ENCODE assay signal across 8 mouse cellular contexts in the genomic region with DNA sequence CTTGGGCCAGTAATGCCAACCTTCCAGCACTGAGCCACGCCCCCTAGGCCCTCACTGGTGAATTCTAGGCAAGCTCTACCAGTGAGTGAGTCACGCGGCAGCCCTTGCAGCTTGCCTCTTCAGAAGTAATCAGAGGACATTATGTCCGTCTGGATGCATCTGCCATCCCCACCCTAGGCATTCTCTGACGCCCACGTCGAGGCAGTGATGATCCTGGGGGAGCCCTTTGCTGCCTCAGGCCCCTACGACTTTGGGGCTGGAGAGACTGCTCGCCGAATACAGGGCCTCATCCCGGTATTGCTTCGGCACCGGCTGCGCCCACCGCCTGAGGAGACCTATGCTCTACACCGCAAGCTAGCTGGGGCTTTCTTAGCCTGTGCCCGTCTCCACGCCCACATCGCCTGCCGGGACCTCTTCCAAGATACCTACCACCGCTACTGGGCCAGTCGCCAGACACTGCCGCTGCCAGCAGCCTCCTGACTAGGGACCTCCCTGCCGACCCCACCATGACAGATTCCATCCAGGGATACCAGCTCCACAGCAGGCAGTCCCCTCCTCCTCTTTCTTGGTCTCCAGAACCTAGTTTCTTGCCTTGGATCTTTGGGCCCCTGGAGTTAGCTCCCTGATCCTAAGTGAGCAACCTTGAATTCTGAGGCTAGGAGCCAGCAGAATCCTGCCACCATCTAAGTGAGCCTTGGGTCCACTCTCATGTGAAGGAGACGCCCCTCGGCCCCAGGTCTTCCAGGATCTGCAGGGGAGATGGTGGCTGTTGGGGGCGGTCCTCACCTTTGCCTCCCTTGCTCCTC. TPM values are rescaled to one million over a fixed set of nuclear protein-coding genes. Genes with fewer than 3 reads are reported as not detected.
DNase-seq lines count a peak whose midpoint lies in the region; ATAC-seq and TF ChIP-seq lines count a peak whose summit lies in the region.

No protein-coding gene starts in this region.

- peak; percentile 5; the same call in 1 of the 2 replicates for ATAC-seq in hindbrain, embryonic 15.5 days (ENCODE audit: low FRiP score, low read depth)

- no peak for TF ChIP-seq CTCF in left cerebral cortex, adult 2 months (IDR thresholded peaks at IDR 0.05)

- intact Hi-C loops in left cerebral cortex, adult 2 months (cut with DNase I) = loop anchor here (1.0 kb wide), 1 partner anchor 25 kb away; no protein-coding TSS in a partner anchor

- 11% methylated on average over 27 of the region's 27 CpGs for WGBS in hindbrain, embryonic 15.5 days

- peak overlapping the region; percentile 64 for H3K4me2 ChIP-seq in hindbrain, embryonic 15.5 days

- DNase-seq in adrenal gland, adult (ENCODE audit: inconsistent age in 2 of 2, low spot score in 1 of 2) = peak; percentile 76 to 90
- peak; percentile 97 for DNase-seq in cerebellum, postnatal 14 days
- peak; percentile 65 to 67 for DNase-seq in frontal cortex, postnatal 10 days (ENCODE audit: low spot score in 2 of 2)
- DNase-seq in left cerebral cortex, adult 2 months (ENCODE audit: extremely low spot score in 1 of 2, low spot score in 2 of 2) = peak; percentile 71 to 82
- DNase-seq in lung, postnatal 36 days = peak; percentile 54
- peak; percentile 83 to 86 for DNase-seq in right cerebral cortex, postnatal 10 days (ENCODE audit: low spot score in 2 of 2)
- no peak for DNase-seq in natural killer cell, adult 2 months (ENCODE audit: low spot score in 2 of 2)

- peak overlapping the region; percentile 26; the same call in 1 of the 2 replicates for H3K9ac ChIP-seq in hindbrain, embryonic 15.5 days

- peak overlapping the region; percentile 94 for H3K27ac ChIP-seq in hindbrain, embryonic 15.5 days (replicated peaks)
- peak overlapping the region; percentile 88 for H3K27ac ChIP-seq in left cerebral cortex, adult 2 months

- no peaks in the 10 kb centered on the region for H3K27me3 ChIP-seq in hindbrain, embryonic 15.5 days

- peaks cover 39% of the 10 kb centered on the region for H3K4me1 ChIP-seq in hindbrain, embryonic 15.5 days (replicated peaks)

- peak overlapping the region; percentile 85 for H3K4me3 ChIP-seq in hindbrain, embryonic 15.5 days
- peak overlapping the region; percentile 34 for H3K4me3 ChIP-seq in left cerebral cortex, adult 2 months

- no peaks in the 10 kb centered on the region for H3K9me3 ChIP-seq in hindbrain, embryonic 15.5 days

- peaks cover 8% of the 10 kb centered on the region; the same call in 1 of the 2 replicates for H3K36me3 ChIP-seq in hindbrain, embryonic 15.5 days

RNA-seq across cellular contexts. Expression of a gene that starts 1.0 kb away (rescaled TPM):
- 57.8 and 67.5 TPM in 2 replicates for polyA plus RNA-seq in hindbrain, embryonic 15.5 days (2015; fragmentation: Nextera tagmentation; extraction: Ambion mirVana)
- 100 to 1,000 TPM; 117 to 135 TPM for total RNA-seq in left cerebral cortex, adult 2 months (2021)

RNA-seq across cellular contexts. Expression of a gene that starts 24.4 kb away (rescaled TPM):
- 20.6 and 23.2 TPM in 2 replicates for polyA plus RNA-seq in hindbrain, embryonic 15.5 days (2015; fragmentation: Nextera tagmentation; extraction: Ambion mirVana)
- total RNA-seq in left cerebral cortex, adult 2 months (2021) = 10 to 100 TPM; 35.4 to 36.2 TPM

RNA-seq across cellular contexts. Expression of a gene that starts 28.8 kb away (rescaled TPM):
- 7.5 and 8.2 TPM in 2 replicates for polyA plus RNA-seq in hindbrain, embryonic 15.5 days (2015; fragmentation: Nextera tagmentation; extraction: Ambion mirVana)
- total RNA-seq in left cerebral cortex, adult 2 months (2021) = 10 to 100 TPM; 11.7 to 12.6 TPM

Comparison
In these comparisons a context has a peak if more than half of its experiments do, and no peak if none do; other contexts are left out.
1. DNase-seq: peak in adrenal gland, adult (2 of 2), cerebellum, postnatal 14 days (2 of 2), frontal cortex, postnatal 10 days (2 of 2), left cerebral cortex, adult 2 months (2 of 2), lung, postnatal 36 days (single experiment) and right cerebral cortex, postnatal 10 days (2 of 2); none in natural killer cell, adult 2 months (0 of 2).